Mouse (Mus musculus): ENCODE data around the gene Inmt.

Inmt gene

GRCm38 (mm10) chr6:55166777-55167463, 7.9 kb downstream of the Inmt start:
- peak; percentile 72 to 80 for DNase-seq

GRCm38 (mm10) chr6:55163046-55163584, 11.7 kb downstream of the Inmt start:
- no peak for DNase-seq

- no peak for DNase-seq
Measured at GRCm38 (mm10) chr6:55161311-55161761, 13.5 kb downstream of the Inmt start.

GRCm38 (mm10) chr6:55159256-55159655, 15.6 kb downstream of the Inmt start:
- DNase-seq = no peak

- no peak for DNase-seq
Measured at GRCm38 (mm10) chr6:55152226-55152625, 22.6 kb downstream of the Inmt start.

- no peak for DNase-seq
Measured at GRCm38 (mm10) chr6:55146138-55146537, 28.7 kb downstream of the Inmt start.

GRCm38 (mm10) chr6:55145285-55145684, 29.6 kb downstream of the Inmt start:
- no peak for DNase-seq

- no peak for DNase-seq
Measured at GRCm38 (mm10) chr6:55138343-55138742, 36.5 kb downstream of the Inmt start.

- DNase-seq = no peak
Measured at GRCm38 (mm10) chr6:55133425-55133824, 41.4 kb downstream of the Inmt start.

- DNase-seq = no peak
Measured at GRCm38 (mm10) chr6:55132794-55133193, 42.0 kb downstream of the Inmt start, which contains the start of gene Crhr2. TSS of gene Crhr2 (minus strand) at chr6:55133016.

- DNase-seq = no peak
Measured at GRCm38 (mm10) chr6:55131301-55131700, 43.5 kb downstream of the Inmt start.

- no peak for DNase-seq
Measured at GRCm38 (mm10) chr6:55130631-55131030, 44.2 kb downstream of the Inmt start.

GRCm38 (mm10) chr6:55128391-55128790, 46.5 kb downstream of the Inmt start:
- no peak for DNase-seq

GRCm38 (mm10) chr6:55126576-55126975, 48.3 kb downstream of the Inmt start:
- DNase-seq = no peak

- no peak for DNase-seq
Measured at GRCm38 (mm10) chr6:55123056-55123455, 51.8 kb downstream of the Inmt start.
